Mouse (Mus musculus) frontal cortex, postnatal 36 days (tissue): ENCODE data around the gene Vtcn1.

Experiments
- DNase-seq, 2 experiments: peaks; one replicate each; pipeline ENCODE4 v3.0.0; 2022; ENCODE audit warnings: low spot score in 2 of 2

The Vtcn1 gene

GRCm38 (mm10) chr3:100920611-100921140 lies 95.4 kb downstream of the Vtcn1 start:
- no peak for DNase-seq

- peak; percentile 99 to 100 for DNase-seq
Measured at GRCm38 (mm10) chr3:100921825-100922505, 96.7 kb downstream of the Vtcn1 start, which contains the start of gene Trim45. Gene Trim45, plus strand, starts transcription at chr3:100922202.

GRCm38 (mm10) chr3:100922506-100923375 lies 97.5 kb downstream of the Vtcn1 start:
- no peak for DNase-seq

- DNase-seq: peak in 1 of 2 experiments; percentile 50
Measured at GRCm38 (mm10) chr3:100924065-100924732, 98.9 kb downstream of the Vtcn1 start.

- no peak for DNase-seq
Measured at GRCm38 (mm10) chr3:100925176-100925575, 99.9 kb downstream of the Vtcn1 start.

- DNase-seq: no peak
Measured at GRCm38 (mm10) chr3:100931332-100932076, 106.2 kb downstream of the Vtcn1 start.

GRCm38 (mm10) chr3:100932077-100932944 lies 107.1 kb downstream of the Vtcn1 start:
- no peak for DNase-seq

GRCm38 (mm10) chr3:100935521-100935920 lies 110.3 kb downstream of the Vtcn1 start:
- no peak for DNase-seq

- no peak for DNase-seq
Measured at GRCm38 (mm10) chr3:100936201-100936600, 110.9 kb downstream of the Vtcn1 start.

GRCm38 (mm10) chr3:100938211-100938610 lies 113.0 kb downstream of the Vtcn1 start:
- no peak for DNase-seq

GRCm38 (mm10) chr3:100940496-100941037 lies 115.3 kb downstream of the Vtcn1 start:
- no peak for DNase-seq
